Mouse (Mus musculus) common myeloid progenitor, adult 5-6 weeks (primary cell): ENCODE data around the gene Pkmyt1. TPM values are rescaled to one million over a fixed set of nuclear protein-coding genes. Genes with fewer than 3 reads are reported as not detected.
"Not testable (repeated sequence)": the region's sequence is repeated elsewhere in the genome, so short reads cannot be mapped to it uniquely, and the experiment has no call there.

Experiments
- ATAC-seq: replicated peaks from 2 replicates; pipeline ENCODE4 v1.8.0; 2016; ENCODE audit warnings: low read depth, mild to moderate bottlenecking, moderate TSS enrichment, inconsistent platforms; ENCODE audit not compliant: poor library complexity, severe bottlenecking
- total RNA-seq: library from RNA; stranded (forward); fragments of 200-1000, 187-1606 nt; gene quantifications from 2 replicates; pipeline ENCODE4 v1.2.3, GENCODE M21; 2017

Gene Pkmyt1
- total RNA-seq, 1 experiment from 2014 or later, result 28.1 TPM

DNA sequence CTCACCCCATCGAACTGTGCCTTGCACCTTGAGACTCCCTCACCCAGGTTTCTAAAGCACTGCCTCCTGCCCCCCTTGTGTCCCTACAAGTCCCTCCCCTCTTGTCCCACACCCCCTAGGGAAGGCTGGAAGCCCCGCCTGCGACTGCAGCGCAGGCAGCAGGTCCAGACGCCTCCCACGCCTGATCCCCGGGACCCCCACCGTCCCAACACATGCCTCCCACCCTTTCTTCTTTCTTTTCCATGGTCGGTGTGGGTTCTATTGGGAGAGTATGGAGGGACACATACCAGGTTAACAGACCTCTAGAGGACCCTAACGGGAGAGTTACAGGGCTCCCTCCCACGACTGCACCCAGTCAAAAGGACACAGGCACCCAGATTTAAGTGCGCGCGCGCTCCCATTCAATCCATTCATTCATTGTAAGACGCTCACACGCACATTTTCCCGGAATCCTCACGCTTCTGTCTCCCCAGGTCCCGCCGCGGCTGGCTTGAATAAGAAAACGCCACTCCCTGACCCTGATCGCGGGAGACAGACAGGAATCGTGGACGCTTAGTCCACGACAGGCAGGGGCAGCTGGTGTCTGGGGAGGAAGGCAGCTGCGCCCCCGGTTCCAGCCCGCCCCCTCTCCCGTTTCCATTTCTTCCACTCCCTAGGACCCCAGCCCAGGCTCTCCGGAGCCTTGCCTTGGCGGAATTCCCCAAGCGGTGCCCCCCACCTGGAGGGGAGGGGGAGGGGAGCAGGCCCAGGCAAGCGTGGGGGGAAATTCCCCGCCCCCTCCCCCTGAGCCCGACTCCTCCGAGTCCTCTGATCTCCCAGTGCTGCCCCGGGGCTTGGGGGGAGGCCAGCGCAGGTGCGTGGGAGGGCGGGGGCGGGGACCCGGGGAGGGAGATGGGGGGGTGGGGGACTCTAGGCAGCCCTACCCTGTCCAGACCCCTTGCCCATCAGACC, 19.4 kb downstream of the Pkmyt1 start, which contains the start of gene Kremen2:
Kremen2 (minus strand) TSS at position 533 of the 951 bp plus-strand sequence.
- ATAC-seq, result no peak

DNA sequence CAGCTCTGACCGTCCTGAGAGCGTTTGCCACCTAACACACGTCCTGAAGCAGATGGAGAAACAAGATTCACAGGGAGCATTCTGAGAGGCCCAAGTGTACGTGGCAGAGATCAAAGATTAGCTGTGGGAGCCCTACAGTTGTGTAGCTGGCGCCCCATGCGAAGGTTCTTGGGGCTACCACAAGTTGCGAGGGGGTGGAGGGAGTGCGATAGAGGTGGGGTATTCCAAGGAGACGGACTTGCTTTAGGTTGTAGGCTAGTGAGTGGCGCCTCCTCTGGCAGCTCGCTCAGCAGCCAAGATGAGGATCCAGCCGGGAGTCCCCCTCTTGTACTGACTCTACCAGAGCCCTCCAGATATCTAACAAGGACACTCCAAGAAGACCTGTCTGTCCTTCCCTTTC, 20.2 kb downstream of the Pkmyt1 start:
- 0 out of 2 replicates have a peak, but pooled peaks have one; percentile 7 for ATAC-seq

DNA sequence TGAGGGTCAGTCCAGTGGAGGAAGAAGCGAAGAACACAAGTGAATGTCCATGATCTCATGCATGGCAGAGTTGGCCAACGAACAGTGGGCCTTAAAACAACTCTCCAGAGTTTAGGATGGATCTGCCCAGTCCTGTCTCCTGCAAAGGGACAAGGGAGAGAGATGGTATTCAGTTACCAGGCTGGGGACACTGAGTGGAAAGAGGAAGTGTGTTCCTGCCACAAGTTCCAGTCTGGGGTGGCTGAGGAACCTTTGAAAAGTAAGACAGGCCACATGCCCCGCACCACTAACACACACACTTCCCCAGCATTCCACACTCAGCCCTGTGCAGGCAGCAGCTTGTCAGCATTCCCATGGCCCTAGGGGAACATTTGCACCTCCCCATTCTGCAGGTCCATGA, 20.6 kb downstream of the Pkmyt1 start:
- peak; percentile 40 for ATAC-seq

GRCm38 (mm10) chr17:23747471-23747870, 21.3 kb downstream of the Pkmyt1 start:
- ATAC-seq, result no peak

DNA sequence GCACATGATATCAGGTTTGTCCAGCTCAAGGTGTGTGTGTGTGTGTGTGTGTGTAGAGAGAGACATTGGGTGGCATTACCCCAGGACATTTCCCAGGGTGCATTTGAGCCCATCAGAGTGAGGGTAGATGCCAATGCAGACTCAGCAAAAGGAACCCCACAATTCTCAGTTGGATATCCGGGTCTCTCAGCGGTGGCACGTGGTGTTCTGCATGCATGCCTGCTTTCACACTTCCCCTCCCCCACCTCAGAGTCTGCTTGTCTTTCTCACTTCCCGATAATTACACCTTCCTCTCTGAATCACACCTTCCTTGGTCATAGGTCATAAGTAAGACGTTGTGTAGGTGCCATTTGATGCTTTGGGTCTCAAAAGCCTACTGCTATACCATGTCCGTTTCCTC, 21.9 kb downstream of the Pkmyt1 start:
- ATAC-seq, result no peak

DNA sequence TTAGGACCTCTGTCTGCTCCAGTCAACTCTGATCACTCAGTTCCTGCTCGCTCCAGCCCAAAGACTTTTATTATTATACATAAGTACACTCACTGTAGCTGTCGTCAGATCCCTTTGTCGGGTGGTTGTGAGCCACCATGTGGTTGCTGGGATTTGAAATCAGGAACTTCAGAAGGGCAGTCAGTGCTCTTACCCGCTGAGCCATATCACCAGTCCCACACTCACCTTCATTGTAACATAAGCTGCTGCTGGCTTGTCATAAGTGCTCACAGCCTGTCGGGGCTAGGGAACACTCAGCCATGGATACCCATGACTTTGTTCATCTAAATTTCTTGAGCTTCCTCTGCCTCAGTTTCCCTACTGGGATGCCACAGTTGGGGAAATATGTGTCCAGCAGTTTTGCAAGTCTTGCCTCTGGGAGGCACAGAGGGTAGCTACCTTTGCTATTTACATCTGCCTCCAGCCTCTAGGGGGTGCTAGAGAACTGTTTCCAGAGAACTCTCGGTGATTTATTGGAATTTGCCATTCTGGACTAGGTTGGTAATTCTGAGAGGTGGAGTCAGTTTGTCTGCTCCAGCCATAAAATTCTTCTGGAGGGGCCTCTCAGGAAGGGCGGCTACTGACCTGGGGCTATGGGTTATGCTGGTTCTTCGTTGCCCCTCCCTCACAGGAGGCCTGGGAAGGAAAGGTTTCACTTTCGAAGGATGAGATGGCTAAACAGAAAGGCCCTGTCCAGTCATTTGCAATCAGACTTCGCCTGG, 22.7 kb downstream of the Pkmyt1 start:
- peak; percentile 64 for ATAC-seq

GRCm38 (mm10) chr17:23749400-23750191, 23.5 kb downstream of the Pkmyt1 start:
- no peak for ATAC-seq

- ATAC-seq, result no peak
Measured at GRCm38 (mm10) chr17:23755689-23756088, 29.6 kb downstream of the Pkmyt1 start.

DNA sequence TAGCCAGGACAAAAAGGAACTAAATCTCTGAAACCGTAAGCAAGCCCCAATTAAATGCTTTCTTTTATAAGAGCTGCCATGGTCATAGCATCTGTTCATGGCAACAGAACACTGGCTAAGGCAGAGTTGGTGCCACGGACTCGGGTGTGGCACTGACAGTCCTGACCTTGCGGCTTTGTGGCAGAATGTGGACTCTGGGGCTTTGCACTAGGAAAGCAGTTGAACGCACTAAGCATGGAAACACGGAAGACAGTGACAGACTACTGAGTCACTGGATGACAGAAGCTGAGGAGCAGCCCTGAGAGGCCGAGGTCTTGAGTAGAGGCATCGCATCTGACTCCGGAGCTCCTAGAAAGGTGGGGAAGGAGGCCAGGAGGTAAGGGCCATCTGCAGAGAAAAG, 31.4 kb downstream of the Pkmyt1 start:
- ATAC-seq, result no peak

DNA sequence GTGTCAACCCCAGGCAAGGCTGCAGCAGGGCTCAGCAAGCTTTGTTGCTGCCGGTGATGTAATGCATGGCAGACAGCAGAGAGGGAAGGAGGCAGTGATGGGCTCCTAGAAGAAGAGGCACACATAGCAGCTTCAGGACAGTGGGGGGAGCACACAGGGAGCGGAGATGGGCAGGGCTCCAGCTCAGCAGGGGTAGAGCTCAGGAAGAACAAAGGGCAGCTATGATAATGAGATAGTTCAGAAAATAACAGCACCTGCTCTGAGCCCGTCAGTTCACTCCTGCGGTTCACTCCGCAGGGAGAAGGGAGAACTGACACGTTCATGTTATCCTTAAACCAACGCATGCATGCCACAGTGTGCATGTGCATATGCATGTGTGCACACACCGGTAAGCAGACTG, 32.7 kb downstream of the Pkmyt1 start:
- no peak for ATAC-seq

- no peak for ATAC-seq
Measured at GRCm38 (mm10) chr17:23760231-23760630, 34.1 kb downstream of the Pkmyt1 start.

DNA sequence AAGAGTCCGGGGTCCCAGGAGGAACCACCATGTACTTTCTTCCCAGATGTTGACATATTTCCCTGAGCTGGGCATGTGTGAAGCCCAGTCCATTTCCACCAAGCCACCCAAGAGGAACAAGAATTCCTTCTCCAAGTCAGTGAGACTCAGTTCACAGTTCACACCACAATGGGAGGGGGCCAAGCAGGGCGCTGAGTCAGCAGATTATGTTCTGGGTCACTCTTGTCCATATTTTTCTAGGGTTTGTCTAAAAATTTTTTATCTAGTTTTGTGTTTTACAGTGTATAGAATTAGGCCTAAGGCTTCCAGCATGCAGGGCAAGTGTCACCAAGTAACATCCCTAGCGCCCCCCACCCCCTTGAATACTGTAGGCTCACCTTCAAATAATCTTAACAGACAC, 35.0 kb downstream of the Pkmyt1 start:
- no peak for ATAC-seq

DNA sequence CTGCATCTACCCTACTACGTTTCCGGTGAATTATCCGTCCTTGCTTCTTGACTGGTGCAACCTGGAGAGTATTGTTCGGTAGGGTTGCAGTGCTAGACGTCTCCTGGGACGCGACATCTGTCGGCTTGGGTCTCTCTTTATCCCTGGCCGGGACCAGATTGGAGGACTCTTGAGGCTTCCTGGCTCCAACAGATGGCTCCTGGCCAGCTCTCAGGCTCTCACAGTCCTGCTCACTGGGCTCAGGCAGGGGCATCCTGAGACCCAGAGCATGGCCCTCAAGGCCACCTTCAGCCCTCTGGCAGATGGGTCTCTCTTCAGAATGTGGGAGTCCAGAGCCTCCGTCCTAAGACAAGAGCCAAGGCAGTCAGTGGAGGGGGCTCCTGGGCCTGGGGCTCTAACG, 36.8 kb downstream of the Pkmyt1 start:
- no peak for ATAC-seq

- ATAC-seq, result no peak
Measured at GRCm38 (mm10) chr17:23770493-23770892, 44.4 kb downstream of the Pkmyt1 start.

DNA sequence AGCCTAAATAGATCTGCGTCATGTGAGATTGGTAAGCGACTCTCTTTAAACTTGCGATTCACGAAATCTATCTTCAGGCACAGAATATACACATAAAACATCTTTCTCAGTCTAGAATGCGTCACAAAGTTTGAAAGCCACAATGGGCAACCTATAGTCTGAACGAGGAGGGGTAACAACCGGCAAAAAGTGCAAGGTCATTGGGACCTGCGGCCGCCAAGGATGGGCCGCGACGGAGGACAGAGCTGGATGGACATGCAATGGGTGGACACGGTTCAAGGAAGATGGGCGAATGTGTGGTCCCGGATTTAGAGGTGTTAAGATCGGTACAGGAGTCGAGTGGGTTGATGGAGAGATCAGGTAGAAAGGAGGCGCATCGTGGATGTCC, 44.8 kb downstream of the Pkmyt1 start:
- ATAC-seq, result 0 out of 2 replicates have a peak, but pooled peaks have one; percentile 12

- peak; percentile 97 for ATAC-seq
Measured at GRCm38 (mm10) chr17:23771284-23772218, 45.4 kb downstream of the Pkmyt1 start, which contains the start of gene Flywch1. TSS of gene Flywch1 (minus strand) at chr17:23771602.

DNA sequence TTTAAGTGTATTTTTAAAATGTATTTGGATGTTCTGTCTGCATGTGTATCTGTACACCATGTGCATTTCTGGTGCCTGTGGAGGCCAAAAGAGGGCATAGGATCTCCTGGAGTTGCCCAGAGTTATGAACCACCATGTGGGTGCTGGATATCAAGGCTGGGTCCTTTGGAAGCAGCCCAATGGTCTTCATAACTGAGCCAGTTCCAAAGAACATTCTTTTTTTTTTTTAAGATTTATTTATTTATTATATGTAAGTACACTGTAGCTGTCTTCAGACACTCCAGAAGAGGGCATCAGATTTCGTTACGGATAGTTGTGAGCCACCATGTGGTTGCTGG, 46.1 kb downstream of the Pkmyt1 start:
- ATAC-seq, result not testable (repeated sequence)

GRCm38 (mm10) chr17:23773676-23774075, 47.5 kb downstream of the Pkmyt1 start:
- no peak for ATAC-seq

DNA sequence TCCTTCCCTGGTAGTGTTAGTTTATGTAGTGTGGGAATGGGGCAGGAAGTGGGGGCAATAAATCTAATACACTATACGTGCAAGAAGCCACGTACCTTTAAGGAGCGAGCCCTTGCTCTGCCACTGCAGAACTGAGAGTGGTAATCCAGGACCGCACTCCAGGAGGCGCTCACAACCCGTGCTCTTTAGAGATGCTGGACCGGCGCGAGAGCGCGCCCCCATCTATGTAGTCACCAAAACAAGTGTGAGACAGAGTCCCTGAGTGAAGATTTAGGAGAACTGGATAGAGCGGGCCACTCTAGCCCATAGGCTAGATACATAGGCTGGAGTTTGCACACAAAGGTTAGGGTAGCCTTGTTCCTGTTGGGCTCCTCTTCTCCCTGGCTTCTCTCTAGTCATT, 48.0 kb downstream of the Pkmyt1 start:
- ATAC-seq, result peak; percentile 76
